Mouse (Mus musculus): ENCODE measurements around the gene Stk11. TPM values are rescaled to one million over a fixed set of nuclear protein-coding genes. Genes with fewer than 3 reads are reported as not detected.
"Not testable (repeated sequence)": the region's sequence is repeated elsewhere in the genome, so short reads cannot be mapped to it uniquely, and the experiment has no call there.

Stk11 gene
- polyA plus RNA-seq, 1 experiment from 2014 or later, result 106 TPM

GRCm38 (mm10) chr10:80159021-80159560 lies 43.5 kb downstream of the Stk11 start:
- 12% methylated on average over 12 of the region's 12 CpGs for WGBS (ENCODE audit: missing documents)
- Histone ChIP-seq H3K79me2 (ENCODE audit: inconsistent target) (peaks cover 33% of the 10 kb centered on the region), H3K36me3 (ENCODE audit: inconsistent target) (peaks cover 27% of the 10 kb centered on the region), H3K27ac (peak overlapping the region; percentile 88), H3K4me3 (ENCODE audit: inconsistent target) (peak overlapping the region; percentile 26)

GRCm38 (mm10) chr10:80159561-80160454 lies 44.2 kb downstream of the Stk11 start:
- H3K79me2 ChIP-seq (ENCODE audit: inconsistent target), result peaks cover 26% of the 10 kb centered on the region
- H3K27ac ChIP-seq, result peak overlapping the region; percentile 88
- under 1% methylated on average over 50 of the region's 55 CpGs for WGBS (ENCODE audit: missing documents)
- H3K36me3 ChIP-seq (ENCODE audit: inconsistent target), result peaks cover 20% of the 10 kb centered on the region; the same call in 1 of the 2 replicates
- peak overlapping the region; percentile 27 for H3K4me3 ChIP-seq (ENCODE audit: inconsistent target)

- Histone ChIP-seq H3K36me3 (ENCODE audit: inconsistent target) (peaks cover 11% of the 10 kb centered on the region; the same call in 1 of the 2 replicates), H3K4me3 (ENCODE audit: inconsistent target) (peak overlapping the region; percentile 27), H3K27ac (peak overlapping the region; percentile 77), H3K79me2 (ENCODE audit: inconsistent target) (peaks cover 17% of the 10 kb centered on the region)
- WGBS (ENCODE audit: missing documents), result 7% methylated on average over 33 of the region's 33 CpGs
Measured at GRCm38 (mm10) chr10:80160455-80161371, 45.1 kb downstream of the Stk11 start.

- 35% methylated on average over 4 of the region's 7 CpGs for WGBS (ENCODE audit: missing documents)
- H3K4me3 ChIP-seq (ENCODE audit: inconsistent target), result peak overlapping the region; percentile 27; the same call in 1 of the 2 replicates
Measured at GRCm38 (mm10) chr10:80161522-80162242, 46.1 kb downstream of the Stk11 start.

GRCm38 (mm10) chr10:80162243-80162608 lies 46.6 kb downstream of the Stk11 start:
- Histone ChIP-seq H3K4me3 (ENCODE audit: inconsistent target) (no peak overlapping the region), H3K79me2 (ENCODE audit: inconsistent target) (peaks cover 3% of the 10 kb centered on the region; the same call in 1 of the 2 replicates), H3K27ac (peak overlapping the region; percentile 77), H3K36me3 (ENCODE audit: inconsistent target) (peaks cover 3% of the 10 kb centered on the region; the same call in 1 of the 2 replicates)
- WGBS (ENCODE audit: missing documents), result 75% methylated on average over 3 of the region's 3 CpGs

More at GRCm38 (mm10) chr10:80161522-80162242, 46.1 kb downstream of the Stk11 start:
- Histone ChIP-seq H3K79me2 (ENCODE audit: inconsistent target) (peaks cover 9% of the 10 kb centered on the region; the same call in 1 of the 2 replicates), H3K36me3 (ENCODE audit: inconsistent target) (peaks cover 7% of the 10 kb centered on the region; the same call in 1 of the 2 replicates), H3K27ac (peak overlapping the region; percentile 77)

GRCm38 (mm10) chr10:80162716-80163299 lies 47.2 kb downstream of the Stk11 start:
- no peaks in the 10 kb centered on the region for H3K36me3 ChIP-seq (ENCODE audit: inconsistent target)
- peak overlapping the region; percentile 77 for H3K27ac ChIP-seq
- no peaks in the 10 kb centered on the region for H3K79me2 ChIP-seq (ENCODE audit: inconsistent target)
- no peak overlapping the region for H3K4me3 ChIP-seq (ENCODE audit: inconsistent target)
- 66% methylated on average over 6 of the region's 6 CpGs for WGBS (ENCODE audit: missing documents)

GRCm38 (mm10) chr10:80163721-80164120 lies 48.1 kb downstream of the Stk11 start:
- Histone ChIP-seq H3K36me3 (ENCODE audit: inconsistent target) (no peaks in the 10 kb centered on the region), H3K27ac (peak overlapping the region; percentile 77), H3K79me2 (ENCODE audit: inconsistent target) (peaks cover 4% of the 10 kb centered on the region), H3K4me3 (ENCODE audit: inconsistent target) (no peak overlapping the region)
- 63% methylated on average over 7 of the region's 8 CpGs for WGBS (ENCODE audit: missing documents)

- H3K79me2 ChIP-seq (ENCODE audit: inconsistent target), result peaks cover 10% of the 10 kb centered on the region
- 23% methylated on average over 41 of the region's 44 CpGs for WGBS (ENCODE audit: missing documents)
- H3K27ac ChIP-seq, result peak overlapping the region; percentile 77
- H3K4me3 ChIP-seq (ENCODE audit: inconsistent target), result peak overlapping the region; percentile 18; the same call in 1 of the 2 replicates
- no peaks in the 10 kb centered on the region for H3K36me3 ChIP-seq (ENCODE audit: inconsistent target)
Measured at GRCm38 (mm10) chr10:80164161-80164997, 48.8 kb downstream of the Stk11 start.

- peaks cover 16% of the 10 kb centered on the region for H3K79me2 ChIP-seq (ENCODE audit: inconsistent target)
- H3K36me3 ChIP-seq (ENCODE audit: inconsistent target), result peaks cover 2% of the 10 kb centered on the region; the same call in 1 of the 2 replicates
- H3K27ac ChIP-seq, result peak overlapping the region; percentile 48
- peak overlapping the region; percentile 18; the same call in 1 of the 2 replicates for H3K4me3 ChIP-seq (ENCODE audit: inconsistent target)
- 0% methylated on average over 17 of the region's 17 CpGs for whole genome bisulfite sequencing (ENCODE audit: missing documents)
Measured at GRCm38 (mm10) chr10:80164998-80165344, 49.4 kb downstream of the Stk11 start.

GRCm38 (mm10) chr10:80165392-80166128 lies 50.0 kb downstream of the Stk11 start, which contains the start of gene Cirbp:
Cirbp (plus strand) TSS chr10:80165985.
- WGBS (ENCODE audit: missing documents), result 45% methylated on average over 20 of the region's 20 CpGs
- Histone ChIP-seq H3K79me2 (ENCODE audit: inconsistent target) (peaks cover 22% of the 10 kb centered on the region), H3K4me3 (ENCODE audit: inconsistent target) (peak within 1 kb of the TSS; percentile 18; the same call in 1 of the 2 replicates), H3K36me3 (ENCODE audit: inconsistent target) (peaks cover 8% of the 10 kb centered on the region; the same call in 1 of the 2 replicates), H3K27ac (peak within 1 kb of the TSS; percentile 51)

- Histone ChIP-seq H3K79me2 (ENCODE audit: inconsistent target) (peaks cover 27% of the 10 kb centered on the region), H3K36me3 (ENCODE audit: inconsistent target) (peaks cover 14% of the 10 kb centered on the region; the same call in 1 of the 2 replicates), H3K27ac (peak overlapping the region; percentile 15; the same call in 1 of the 2 replicates)
- not testable (repeated sequence) for H3K4me3 ChIP-seq (ENCODE audit: inconsistent target)
- 96% methylated on average over 4 of the region's 4 CpGs for WGBS (ENCODE audit: missing documents)
Measured at GRCm38 (mm10) chr10:80166136-80166535, 50.5 kb downstream of the Stk11 start.

GRCm38 (mm10) chr10:80167460-80168037 lies 51.9 kb downstream of the Stk11 start:
- Histone ChIP-seq H3K79me2 (ENCODE audit: inconsistent target) (peaks cover 27% of the 10 kb centered on the region), H3K36me3 (ENCODE audit: inconsistent target) (peaks cover 17% of the 10 kb centered on the region; the same call in 1 of the 2 replicates), H3K4me3 (ENCODE audit: inconsistent target) (peak overlapping the region; percentile 49; the same call in 1 of the 2 replicates), H3K27ac (peak overlapping the region; percentile 51)
- WGBS (ENCODE audit: missing documents), result under 1% methylated on average over 52 of the region's 55 CpGs

All from macrophage (primary cell).